Mouse (Mus musculus) spleen, adult 2 months (tissue): Measurements from ENCODE around the gene Mt3.

Experiments
- CTCF ChIP-seq: fragments of 200-500 bp; IDR thresholded peaks from 2 replicates; pipeline ENCODE4 v1.5.1; 2011; ENCODE audit warnings: mild to moderate bottlenecking, inconsistent platforms; ENCODE audit not compliant: insufficient read depth, insufficient read length, insufficient replicate concordance; ENCODE audit errors: extremely low read depth
- POLR2A ChIP-seq: fragments of 200-500 bp; IDR thresholded peaks from 2 replicates; pipeline ENCODE4 v1.6.1; 2011; ENCODE audit warnings: low read depth, low read length, inconsistent platforms

DNA sequence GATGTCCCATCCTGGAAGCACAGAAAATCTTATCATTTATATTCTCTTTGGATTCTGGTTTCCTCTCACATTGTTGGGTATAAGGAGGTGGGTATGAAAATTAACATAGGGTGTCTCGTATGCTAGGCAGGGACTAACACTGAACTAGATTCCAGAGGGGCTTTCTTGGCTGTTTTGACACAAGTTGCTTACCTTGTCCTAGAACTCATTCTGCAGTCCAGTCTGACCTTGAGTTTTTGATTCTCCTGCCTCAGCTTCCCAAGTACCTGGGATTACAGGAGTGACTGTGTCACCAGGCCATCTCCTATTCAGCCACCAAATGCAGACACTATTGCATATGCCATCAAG is 28.1 kb downstream of the Mt3 start:
- TF ChIP-seq CTCF = no peak
- no peak for TF ChIP-seq POLR2A
